Mouse (Mus musculus) spleen, adult 2 months (tissue): Measurements from ENCODE around the gene Nipa1. TPM values are rescaled to one million over a fixed set of nuclear protein-coding genes. Genes with fewer than 3 reads are reported as not detected.

Experiments used
- DNase-seq, 2 experiments: peaks; one replicate each; pipeline versions ENCODE4 v3.0.0 to v3.0.0-alpha.2; 2012 to 2021; ENCODE audit warnings: low spot score in 2 of 2, low read depth in 1 of 2
- H3K27ac ChIP-seq: fragments of 200-500 bp; 2 replicates; pipeline ENCODE4 v1.5.1; 2012; ENCODE audit warnings: low read length, inconsistent platforms; ENCODE audit not compliant: insufficient read depth
- H3K27me3 ChIP-seq: fragments of 200-500 bp; 2 replicates; pipeline ENCODE4 v1.6.1; 2012; ENCODE audit warnings: mild to moderate bottlenecking, moderate library complexity, low read length, inconsistent platforms; ENCODE audit not compliant: control insufficient read depth, insufficient read depth
- H3K36me3 ChIP-seq: fragments of 200-500 bp; 2 replicates; pipeline ENCODE4 v1.6.1; 2012; ENCODE audit warnings: mild to moderate bottlenecking, low read length, inconsistent platforms; ENCODE audit not compliant: control insufficient read depth, insufficient read depth
- H3K4me1 ChIP-seq: fragments of 200-500 bp; 2 replicates; pipeline ENCODE4 v1.6.1; 2011; ENCODE audit warnings: inconsistent platforms; ENCODE audit not compliant: control insufficient read depth, insufficient read depth, insufficient read length
- H3K4me3 ChIP-seq: fragments of 200-500 bp; 2 replicates; pipeline ENCODE4 v1.5.1; 2011; ENCODE audit warnings: mild to moderate bottlenecking, inconsistent platforms; ENCODE audit not compliant: insufficient read depth, insufficient read length; ENCODE audit errors: extremely low read depth
- CTCF ChIP-seq: fragments of 200-500 bp; IDR thresholded peaks from 2 replicates; pipeline ENCODE4 v1.5.1; 2011; ENCODE audit warnings: mild to moderate bottlenecking, inconsistent platforms; ENCODE audit not compliant: insufficient read depth, insufficient read length, insufficient replicate concordance; ENCODE audit errors: extremely low read depth
- POLR2A ChIP-seq: fragments of 200-500 bp; IDR thresholded peaks from 2 replicates; pipeline ENCODE4 v1.6.1; 2011; ENCODE audit warnings: low read depth, low read length, inconsistent platforms
- WGBS: fragments of 180-500 bp; shearing (Covaris S2); methylation state at CpG from one replicate; pipeline ENCODE4 v1.1.7; 2018; 5-methylcytosine and 5-hydroxymethylcytosine counted together
- polyA plus RNA-seq: library from polyadenylated mRNA; depleted of rRNA; stranded (reverse); fragments of >200 nt; gene quantifications from 2 replicates; pipeline ENCODE4 v1.2.3, GENCODE M21; 2012

The Nipa1 gene
- polyA plus RNA-seq, 1 experiment: 2.1 TPM

- TF ChIP-seq CTCF (no peak), POLR2A (no peak)
These were observed 50.3 kb downstream of the Nipa1 start for GRCm38 (mm10) chr7:55969415-55969814.

GRCm38 (mm10) chr7:55968258-55968901 lies 51.4 kb downstream of the Nipa1 start:
- no peaks in the 10 kb centered on the region for H3K36me3 ChIP-seq
- WGBS: 2% methylated on average over 16 of the region's 16 CpGs
- H3K27me3 ChIP-seq: no peaks in the 10 kb centered on the region
- H3K4me3 ChIP-seq: peak overlapping the region; percentile 62
- TF ChIP-seq POLR2A (no peak), CTCF (no peak)
- peak; percentile 19 to 41 for DNase-seq
- H3K27ac ChIP-seq: peak overlapping the region; percentile 45
- H3K4me1 ChIP-seq: peaks cover 5% of the 10 kb centered on the region; the same call in 1 of the 2 replicates

More at GRCm38 (mm10) chr7:55969415-55969814, 50.3 kb downstream of the Nipa1 start:
- no peaks in the 10 kb centered on the region for H3K27me3 ChIP-seq
- H3K4me1 ChIP-seq: peaks cover 5% of the 10 kb centered on the region; the same call in 1 of the 2 replicates
- H3K4me3 ChIP-seq: no peak overlapping the region
- H3K27ac ChIP-seq: no peak overlapping the region; the same call in 1 of the 2 replicates
- WGBS: 5% methylated on average over 1 of the region's 1 CpGs
- H3K36me3 ChIP-seq: no peaks in the 10 kb centered on the region
- no peak for DNase-seq

- no peaks in the 10 kb centered on the region for H3K36me3 ChIP-seq
- no peak overlapping the region for H3K27ac ChIP-seq
- no peak overlapping the region for H3K4me3 ChIP-seq
- peaks cover 5% of the 10 kb centered on the region for H3K4me1 ChIP-seq
- DNase-seq: no peak
- WGBS: 76% methylated on average over 3 of the region's 3 CpGs
- no peaks in the 10 kb centered on the region for H3K27me3 ChIP-seq
- TF ChIP-seq POLR2A (no peak), CTCF (no peak)
These were observed 52.8 kb downstream of the Nipa1 start for GRCm38 (mm10) chr7:55966866-55967460.

GRCm38 (mm10) chr7:55962004-55962908 lies 57.5 kb downstream of the Nipa1 start, which contains the start of gene Nipa2:
TSS of gene Nipa2 (minus strand) at chr7:55962476.
- 0 out of 2 replicates have a peak, but pooled peaks cover 2% of the 10 kb centered on the region for H3K36me3 ChIP-seq
- peak within 1 kb of the TSS; percentile 81 for H3K27ac ChIP-seq
- H3K27me3 ChIP-seq: no peaks in the 10 kb centered on the region
- TF ChIP-seq POLR2A: peak; percentile 85
- no peak for TF ChIP-seq CTCF
- H3K4me3 ChIP-seq: peak within 1 kb of the TSS; percentile 85
- H3K4me1 ChIP-seq: peaks cover 2% of the 10 kb centered on the region
- under 1% methylated on average over 70 of the region's 70 CpGs for WGBS
- peak; percentile 77 to 94 for DNase-seq

GRCm38 (mm10) chr7:55960506-55960905 lies 59.2 kb downstream of the Nipa1 start:
- 82% methylated on average over 1 of the region's 1 CpGs for WGBS
- Histone ChIP-seq H3K27ac (no peak overlapping the region), H3K4me3 (no peak overlapping the region), H3K4me1 (peaks cover 2% of the 10 kb centered on the region), H3K36me3 (0 out of 2 replicates have a peak, but pooled peaks cover 2% of the 10 kb centered on the region), H3K27me3 (no peaks in the 10 kb centered on the region)
- peak in 1 of 2 experiments; percentile 26 for DNase-seq
- TF ChIP-seq CTCF (no peak), POLR2A (no peak)

- 85% methylated on average over 3 of the region's 3 CpGs for WGBS
- Histone ChIP-seq H3K27ac (no peak overlapping the region), H3K4me1 (peaks cover 2% of the 10 kb centered on the region), H3K27me3 (no peaks in the 10 kb centered on the region; the same call in 1 of the 2 replicates), H3K4me3 (no peak overlapping the region), H3K36me3 (0 out of 2 replicates have a peak, but pooled peaks cover 2% of the 10 kb centered on the region)
- peak in 1 of 2 experiments; percentile 27 for DNase-seq
- TF ChIP-seq CTCF: no peak
These were observed 60.0 kb downstream of the Nipa1 start for GRCm38 (mm10) chr7:55959801-55960200.
